Mouse (Mus musculus): ENCODE data around the gene Nol9. TPM values are rescaled to one million over a fixed set of nuclear protein-coding genes. Genes with fewer than 3 reads are reported as not detected.

Gene Nol9
- polyA plus RNA-seq, 1 experiment from 2014 or later, result 30.8 TPM

DNA sequence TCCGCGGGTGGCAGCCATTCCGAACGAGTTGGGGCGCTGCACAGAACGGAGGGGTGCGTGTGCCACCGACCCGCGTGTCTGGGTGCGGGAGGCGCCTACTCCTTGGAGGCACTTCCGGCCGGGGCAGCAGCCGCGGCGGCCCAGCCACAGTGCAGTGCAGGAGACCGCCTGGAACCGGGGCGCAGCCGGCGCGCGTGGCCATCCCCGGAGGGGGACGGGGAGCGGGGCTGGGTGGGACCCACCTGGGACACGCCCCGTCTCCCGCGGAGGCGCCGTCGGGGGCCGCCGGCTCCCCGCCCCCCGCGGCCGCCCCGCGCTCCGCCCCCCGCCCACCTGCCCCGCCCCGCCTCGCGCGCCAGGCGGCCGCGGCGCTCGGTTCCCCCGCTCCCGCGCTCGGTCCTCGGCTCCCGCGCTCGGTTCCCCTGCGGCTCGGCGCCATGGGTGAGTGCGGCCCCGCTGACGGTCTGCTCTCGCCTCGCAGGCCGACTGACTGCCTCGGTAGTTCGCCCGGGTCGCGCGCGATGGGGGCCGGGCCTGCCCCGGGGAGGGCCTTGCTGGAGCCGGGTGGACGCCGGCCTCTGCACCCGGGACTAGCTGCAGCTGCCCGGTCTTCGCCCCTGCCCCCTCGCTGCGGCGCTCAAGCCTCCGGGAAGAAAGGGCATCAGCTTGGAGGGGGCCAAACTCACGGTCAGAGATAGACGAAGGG is 47.5 kb downstream of the Nol9 start:
- peak; percentile 86 for ATAC-seq (ENCODE audit: insufficient read depth, low FRiP score, low read depth)

DNA sequence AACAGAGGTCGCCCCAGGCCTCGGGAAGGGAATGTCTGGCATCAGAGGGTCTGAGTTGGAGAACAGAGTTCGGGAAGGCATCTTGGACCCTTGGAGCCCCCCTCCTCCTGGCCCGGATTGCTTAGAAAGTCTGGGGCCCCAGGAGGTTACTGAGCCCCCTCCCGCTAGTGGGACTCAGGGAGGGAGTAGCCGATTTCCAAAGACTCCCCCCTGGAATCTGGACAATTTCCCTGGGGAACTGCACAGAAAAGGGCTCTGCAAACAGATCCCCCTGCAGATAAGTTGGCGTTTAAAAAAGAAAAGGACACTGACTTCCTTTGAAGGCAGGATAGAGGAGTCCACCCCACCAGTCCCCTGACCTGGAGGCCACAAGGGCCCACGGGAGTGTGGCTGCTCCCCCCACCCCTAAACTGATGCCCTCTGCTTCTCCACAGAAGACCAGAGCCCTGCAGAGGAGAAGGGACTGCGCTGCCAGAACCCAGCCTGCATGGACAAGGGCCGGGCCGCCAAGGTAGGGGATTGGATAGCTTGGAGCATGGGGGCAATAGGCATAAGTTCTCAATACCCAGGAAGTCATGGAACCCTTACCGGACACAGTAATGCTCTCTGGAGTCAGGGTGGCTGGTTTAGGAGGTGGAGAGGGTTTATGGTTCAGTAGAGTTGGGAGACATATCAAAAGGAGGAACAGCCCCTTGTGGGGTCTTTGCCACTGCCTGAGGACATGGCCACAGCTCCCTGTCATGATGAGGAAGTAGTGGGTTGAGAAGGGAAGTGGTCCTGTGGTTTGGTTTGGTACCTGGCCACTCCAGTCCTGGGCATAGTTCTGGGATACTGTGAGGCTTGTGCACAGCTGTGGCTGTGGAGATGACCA is 48.3 kb downstream of the Nol9 start:
- peaks cover 22% of the 10 kb centered on the region for H3K4me1 ChIP-seq
- peak overlapping the region; percentile 87 for H3K4me2 ChIP-seq
- H3K4me3 ChIP-seq (replicated peaks), result peak overlapping the region; percentile 86
- ATAC-seq (ENCODE audit: insufficient read depth, low FRiP score, low read depth), result no peak
- no peaks in the 10 kb centered on the region for H3K9me3 ChIP-seq
- H3K9ac ChIP-seq, result peak overlapping the region; percentile 63
- no peaks in the 10 kb centered on the region for H3K36me3 ChIP-seq
- H3K27me3 ChIP-seq (replicated peaks), result no peaks in the 10 kb centered on the region
- H3K27ac ChIP-seq, result peak overlapping the region; percentile 46; the same call in 1 of the 2 replicates
- WGBS, result 5% methylated on average over 12 of the region's 12 CpGs

More for the DNA sequence above, 47.5 kb downstream of the Nol9 start:
- Histone ChIP-seq H3K36me3 (no peaks in the 10 kb centered on the region), H3K4me3 (replicated peaks) (peak overlapping the region; percentile 86), H3K27me3 (replicated peaks) (no peaks in the 10 kb centered on the region), H3K9me3 (no peaks in the 10 kb centered on the region), H3K4me1 (peaks cover 18% of the 10 kb centered on the region), H3K9ac (peak overlapping the region; percentile 63), H3K27ac (peak overlapping the region; percentile 46; the same call in 1 of the 2 replicates), H3K4me2 (peak overlapping the region; percentile 87)
- WGBS, result under 1% methylated on average over 54 of the region's 92 CpGs

DNA sequence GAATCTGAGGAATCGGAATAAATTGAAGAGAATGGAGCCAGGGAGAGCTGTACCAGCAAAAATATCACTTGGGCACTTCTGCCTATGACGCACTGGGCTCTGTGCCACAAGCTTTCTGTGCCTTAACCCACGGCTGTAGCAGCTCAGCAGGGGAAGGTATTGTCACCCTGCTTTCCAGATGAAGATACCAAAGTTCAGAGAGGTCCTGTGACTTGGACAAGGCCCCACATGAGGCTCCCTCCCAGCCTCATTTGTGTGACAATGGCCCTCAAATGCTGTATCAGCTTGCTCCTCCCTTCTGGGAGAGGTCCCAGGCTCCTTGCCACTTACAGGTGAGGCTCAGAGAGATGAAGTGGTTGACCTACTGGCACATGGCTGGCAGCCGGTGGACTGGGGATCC is 49.0 kb downstream of the Nol9 start:
- H3K9me3 ChIP-seq, result no peaks in the 10 kb centered on the region
- H3K27ac ChIP-seq, result no peak overlapping the region
- WGBS, result 61% methylated on average over 4 of the region's 4 CpGs
- H3K27me3 ChIP-seq (replicated peaks), result no peaks in the 10 kb centered on the region
- H3K4me3 ChIP-seq (replicated peaks), result peak overlapping the region; percentile 86
- H3K4me2 ChIP-seq, result peak overlapping the region; percentile 87
- peaks cover 27% of the 10 kb centered on the region for H3K4me1 ChIP-seq
- H3K9ac ChIP-seq, result no peak overlapping the region
- no peaks in the 10 kb centered on the region for H3K36me3 ChIP-seq
- ATAC-seq (ENCODE audit: insufficient read depth, low FRiP score, low read depth), result no peak

DNA sequence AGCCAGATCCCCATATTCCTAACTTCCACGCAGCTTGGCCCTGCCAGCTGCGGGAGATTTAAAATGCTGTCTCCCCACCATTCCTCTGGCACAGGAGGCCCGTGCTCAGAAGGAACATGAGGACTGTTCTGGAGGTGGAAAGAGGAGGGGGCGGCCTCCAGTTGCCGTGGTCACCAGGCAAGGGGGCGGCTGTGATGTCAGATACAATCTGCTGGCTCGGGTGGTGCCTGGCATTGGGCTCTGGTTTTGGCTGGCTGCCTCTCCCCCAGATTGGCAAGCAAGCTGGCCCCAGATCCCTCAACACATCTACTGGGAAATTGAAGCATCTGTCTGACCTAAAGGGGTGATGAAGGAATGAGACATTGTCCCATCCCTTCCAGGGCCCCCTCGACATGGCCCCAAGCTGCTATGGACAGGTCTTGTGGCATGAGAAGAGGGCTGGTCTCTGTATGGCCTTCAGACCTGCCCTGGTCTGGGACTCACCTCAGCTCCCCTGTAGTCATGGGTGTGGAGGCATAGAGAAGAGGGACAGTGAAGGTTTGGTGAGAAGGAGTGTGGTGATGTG is 49.5 kb downstream of the Nol9 start:
- Histone ChIP-seq H3K27ac (no peak overlapping the region), H3K4me1 (peaks cover 30% of the 10 kb centered on the region), H3K9ac (no peak overlapping the region), H3K4me3 (replicated peaks) (no peak overlapping the region), H3K9me3 (no peaks in the 10 kb centered on the region), H3K4me2 (no peak overlapping the region), H3K27me3 (replicated peaks) (no peaks in the 10 kb centered on the region), H3K36me3 (no peaks in the 10 kb centered on the region)
- no peak for ATAC-seq (ENCODE audit: insufficient read depth, low FRiP score, low read depth)
- 59% methylated on average over 8 of the region's 8 CpGs for WGBS

DNA sequence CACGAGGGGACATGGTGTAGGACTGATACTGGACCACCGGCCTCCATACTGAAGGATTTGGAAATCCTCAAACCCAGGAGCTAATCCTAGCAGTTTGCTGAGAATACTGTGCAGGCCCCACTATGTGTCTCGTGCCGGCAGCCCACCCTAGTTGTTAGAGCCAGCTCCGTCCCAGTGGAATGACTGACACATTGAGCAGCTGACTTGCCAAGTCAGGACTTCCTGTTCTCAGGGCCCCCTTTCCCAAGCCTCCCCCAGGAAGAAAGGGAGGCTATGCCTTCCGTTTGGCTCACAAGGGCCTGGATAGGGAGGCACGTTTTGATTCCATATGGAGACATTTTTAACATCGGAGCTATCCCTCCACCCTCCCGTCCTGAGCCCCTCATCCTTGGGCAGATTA is 51.1 kb downstream of the Nol9 start:
- Histone ChIP-seq H3K9ac (no peak overlapping the region), H3K4me2 (no peak overlapping the region)
- WGBS, result 79% methylated on average over 9 of the region's 9 CpGs

DNA sequence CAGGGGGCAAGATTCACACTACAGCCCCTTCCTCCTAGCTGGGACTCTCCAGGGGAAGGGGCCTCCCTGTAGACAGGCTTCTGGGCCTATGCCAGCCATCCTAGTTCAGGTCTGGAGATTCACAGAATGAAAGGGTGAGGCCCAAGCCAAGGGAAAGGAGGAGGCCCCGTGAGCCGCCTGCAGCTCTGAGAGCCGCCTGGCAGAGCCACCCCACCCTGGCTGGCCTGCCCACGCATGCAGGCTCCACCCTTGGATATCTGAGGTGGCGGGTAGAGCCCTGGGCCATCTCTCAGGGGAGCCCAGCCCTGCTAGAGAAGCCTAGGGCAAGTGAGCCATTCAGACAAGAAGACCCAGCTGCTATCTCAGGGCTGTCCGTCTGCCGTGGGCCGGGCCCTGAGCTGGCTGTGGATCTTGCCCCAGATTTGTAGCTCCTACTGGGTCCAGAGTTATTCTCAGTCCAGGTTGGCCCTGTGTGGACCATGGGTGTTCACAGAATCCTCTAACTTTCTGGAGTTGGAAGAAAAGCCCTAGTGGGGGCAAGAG is 53.7 kb downstream of the Nol9 start:
- H3K9me3 ChIP-seq, result no peaks in the 10 kb centered on the region
- H3K4me2 ChIP-seq, result peak overlapping the region; percentile 19; the same call in 1 of the 2 replicates
- ATAC-seq (ENCODE audit: insufficient read depth, low FRiP score, low read depth), result peak; percentile 88
- peak overlapping the region; percentile 53 for H3K27ac ChIP-seq
- H3K4me1 ChIP-seq, result peaks cover 32% of the 10 kb centered on the region
- no peaks in the 10 kb centered on the region for H3K27me3 ChIP-seq (replicated peaks)
- H3K9ac ChIP-seq, result peak overlapping the region; percentile 12; the same call in 1 of the 2 replicates
- H3K4me3 ChIP-seq (replicated peaks), result no peak overlapping the region
- WGBS, result 50% methylated on average over 8 of the region's 8 CpGs
- no peaks in the 10 kb centered on the region for H3K36me3 ChIP-seq

More for the DNA sequence above, 51.1 kb downstream of the Nol9 start:
- no peaks in the 10 kb centered on the region for H3K36me3 ChIP-seq
- no peak overlapping the region for H3K27ac ChIP-seq
- no peak overlapping the region for H3K4me3 ChIP-seq (replicated peaks)
- H3K9me3 ChIP-seq, result no peaks in the 10 kb centered on the region
- no peak for ATAC-seq (ENCODE audit: insufficient read depth, low FRiP score, low read depth)
- H3K4me1 ChIP-seq, result peaks cover 30% of the 10 kb centered on the region
- H3K27me3 ChIP-seq (replicated peaks), result no peaks in the 10 kb centered on the region

DNA sequence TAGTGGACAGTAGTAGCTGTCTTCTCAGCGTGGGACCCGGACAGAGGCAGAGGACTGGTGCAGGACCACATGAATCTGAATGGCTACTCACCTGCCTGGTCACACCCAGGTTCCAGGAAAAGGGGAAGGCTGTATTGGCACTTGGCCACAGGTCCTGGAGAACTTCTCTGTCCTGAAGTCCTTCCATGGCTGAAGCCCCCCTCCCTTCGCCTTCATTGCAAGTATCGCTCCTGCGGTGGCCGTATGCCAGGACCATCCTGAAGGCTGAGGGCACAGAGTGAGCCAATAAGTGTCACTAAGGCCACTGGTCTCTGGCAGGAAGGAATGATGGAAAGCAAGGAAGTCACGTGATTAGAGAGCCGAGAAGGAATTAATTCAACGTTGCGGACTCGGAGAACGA is 55.1 kb downstream of the Nol9 start:
- H3K27me3 ChIP-seq (replicated peaks), result no peaks in the 10 kb centered on the region
- peaks cover 22% of the 10 kb centered on the region for H3K4me1 ChIP-seq
- no peak overlapping the region for H3K27ac ChIP-seq
- 91% methylated on average over 12 of the region's 12 CpGs for WGBS
- no peak overlapping the region for H3K4me2 ChIP-seq
- ATAC-seq (ENCODE audit: insufficient read depth, low FRiP score, low read depth), result no peak
- H3K9ac ChIP-seq, result no peak overlapping the region
- H3K9me3 ChIP-seq, result no peaks in the 10 kb centered on the region
- H3K4me3 ChIP-seq (replicated peaks), result no peak overlapping the region
- H3K36me3 ChIP-seq, result no peaks in the 10 kb centered on the region

DNA sequence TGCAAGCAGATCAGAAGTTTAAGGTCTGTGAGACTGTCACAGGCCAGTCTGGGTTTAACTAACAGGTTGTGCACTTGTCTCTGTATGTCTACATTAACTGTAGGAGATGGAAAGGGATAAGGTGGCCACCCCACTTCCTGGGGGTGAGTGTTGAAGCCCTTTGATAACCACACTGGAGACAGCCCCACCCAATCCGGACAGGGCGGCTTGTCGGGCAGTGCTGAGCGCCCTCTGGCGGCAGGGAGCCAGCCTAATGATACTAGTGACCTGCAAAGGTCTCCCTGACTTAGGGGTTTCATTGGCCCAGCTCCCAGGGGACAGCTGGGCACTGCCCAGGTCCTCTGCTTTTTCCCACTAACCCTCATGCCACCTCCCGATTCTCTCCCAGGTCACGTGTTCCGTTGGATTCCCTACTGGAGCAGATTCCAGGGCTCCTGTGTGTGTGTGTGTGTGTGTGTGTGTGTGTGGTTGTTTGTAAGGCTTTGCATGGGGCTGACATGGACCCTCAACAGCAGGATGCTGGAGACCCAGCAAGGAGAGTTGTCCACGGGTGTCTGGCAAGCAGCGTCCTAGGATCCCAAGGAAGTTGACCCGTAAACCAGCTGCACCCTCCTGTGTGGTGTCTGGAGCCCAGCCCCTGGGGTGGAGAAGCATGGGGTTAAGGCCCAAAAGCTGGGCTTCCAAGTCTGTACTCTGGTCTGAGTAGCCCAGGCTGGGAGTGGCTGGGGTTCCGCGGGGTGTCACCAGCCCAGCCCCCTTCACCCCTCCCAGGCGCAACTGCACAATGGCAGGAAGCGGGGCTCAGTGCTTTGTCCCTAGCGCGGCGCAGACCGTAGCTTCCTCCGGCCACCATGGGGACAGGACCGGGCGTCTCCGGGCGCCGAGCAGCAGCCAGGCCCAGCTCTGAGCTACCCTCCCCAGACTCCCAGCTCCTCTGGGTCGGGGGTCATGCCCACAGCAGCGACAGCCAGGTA is 57.1 kb downstream of the Nol9 start:
- Histone ChIP-seq H3K36me3 (no peaks in the 10 kb centered on the region), H3K4me2 (peak overlapping the region; percentile 19; the same call in 1 of the 2 replicates), H3K9ac (no peak overlapping the region), H3K9me3 (no peaks in the 10 kb centered on the region), H3K27ac (peak overlapping the region; percentile 48; the same call in 1 of the 2 replicates), H3K27me3 (replicated peaks) (no peaks in the 10 kb centered on the region), H3K4me1 (peaks cover 28% of the 10 kb centered on the region), H3K4me3 (replicated peaks) (peak overlapping the region; percentile 27)
- WGBS, result 26% methylated on average over 27 of the region's 27 CpGs
- ATAC-seq (ENCODE audit: insufficient read depth, low FRiP score, low read depth), result peak; percentile 45; the same call in 1 of the 2 replicates

DNA sequence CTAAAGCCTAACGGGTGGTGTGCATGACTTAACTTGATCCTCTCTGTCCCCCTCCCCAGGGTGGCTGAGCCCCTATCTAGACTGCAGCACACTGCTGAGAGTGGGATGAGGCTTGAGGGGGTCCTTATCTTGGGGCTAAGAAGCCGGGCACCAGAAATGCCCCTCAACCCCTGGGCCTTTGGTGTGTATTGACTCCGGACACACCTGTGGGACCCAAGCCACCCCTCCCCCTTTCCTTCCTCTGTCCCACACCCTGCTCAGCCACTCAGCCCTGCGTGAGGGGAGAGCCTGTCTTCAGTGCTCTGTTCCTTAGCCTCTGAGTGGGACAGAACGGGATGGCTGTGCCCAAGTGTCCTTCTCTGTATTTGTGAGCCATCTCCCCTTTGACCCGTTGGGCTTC is 57.8 kb downstream of the Nol9 start:
- no peaks in the 10 kb centered on the region for H3K27me3 ChIP-seq (replicated peaks)
- H3K4me1 ChIP-seq, result peaks cover 33% of the 10 kb centered on the region
- H3K27ac ChIP-seq, result peak overlapping the region; percentile 48; the same call in 1 of the 2 replicates
- H3K4me2 ChIP-seq, result peak overlapping the region; percentile 19; the same call in 1 of the 2 replicates
- 56% methylated on average over 6 of the region's 6 CpGs for WGBS
- no peaks in the 10 kb centered on the region for H3K9me3 ChIP-seq
- H3K36me3 ChIP-seq, result 0 out of 2 replicates have a peak, but pooled peaks cover 2% of the 10 kb centered on the region
- H3K4me3 ChIP-seq (replicated peaks), result peak overlapping the region; percentile 27
- ATAC-seq (ENCODE audit: insufficient read depth, low FRiP score, low read depth), result no peak
- no peak overlapping the region for H3K9ac ChIP-seq

DNA sequence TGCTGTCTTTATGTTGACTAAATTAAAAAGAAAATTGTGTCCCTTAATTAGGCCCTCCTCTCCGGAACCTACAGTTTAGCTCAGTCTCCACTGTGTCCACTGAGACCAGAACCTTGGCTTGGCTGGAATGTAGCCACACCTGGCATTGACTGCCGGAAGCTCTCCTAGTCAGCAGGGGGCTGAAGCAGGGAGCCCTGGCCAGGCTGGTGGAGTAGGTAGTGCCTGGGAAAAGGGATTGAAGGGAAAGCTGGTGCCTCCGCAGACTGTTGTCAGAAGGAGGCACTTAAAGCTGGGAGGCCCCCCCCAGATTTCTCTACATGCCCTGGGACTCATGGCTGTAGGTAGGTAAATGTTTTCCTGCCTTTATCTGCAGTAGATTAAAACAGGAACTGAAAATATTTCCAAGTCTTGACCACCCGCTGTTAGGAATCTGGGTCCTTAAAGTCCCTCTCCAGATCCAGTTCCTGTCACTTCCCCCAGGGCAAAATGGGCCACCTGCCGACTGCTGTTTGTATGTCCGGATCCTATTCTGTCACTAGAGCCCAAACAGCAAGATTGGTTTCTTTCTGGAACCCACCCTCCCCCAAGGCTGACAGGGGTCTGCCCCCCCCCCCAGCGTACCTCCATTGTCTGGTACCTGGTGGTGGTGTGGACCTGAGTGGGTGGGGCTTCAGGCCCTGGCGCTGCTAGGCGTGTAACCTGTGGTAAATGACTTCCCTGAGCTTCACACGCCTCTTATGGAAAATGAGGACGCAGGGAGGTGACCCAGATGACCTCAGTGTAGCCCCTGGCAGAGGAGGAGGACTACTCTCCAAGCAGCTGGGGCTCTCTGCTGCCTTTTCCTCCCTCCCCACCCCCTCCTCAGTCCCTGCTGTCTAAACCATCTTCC is 59.0 kb downstream of the Nol9 start:
- H3K9me3 ChIP-seq, result no peaks in the 10 kb centered on the region
- peaks cover 24% of the 10 kb centered on the region for H3K4me1 ChIP-seq
- 40% methylated on average over 11 of the region's 11 CpGs for WGBS
- no peaks in the 10 kb centered on the region for H3K27me3 ChIP-seq (replicated peaks)
- 0 out of 2 replicates have a peak, but pooled peaks cover 8% of the 10 kb centered on the region for H3K36me3 ChIP-seq
- ATAC-seq (ENCODE audit: insufficient read depth, low FRiP score, low read depth), result 0 out of 2 replicates have a peak, but pooled peaks have one; percentile 23
- peak overlapping the region; percentile 21 for H3K4me2 ChIP-seq
- H3K9ac ChIP-seq, result no peak overlapping the region
- H3K27ac ChIP-seq, result peak overlapping the region; percentile 57
- no peak overlapping the region for H3K4me3 ChIP-seq (replicated peaks)
